Mouse (Mus musculus): ENCODE measurements around the gene Ddx23. TPM values are rescaled to one million over a fixed set of nuclear protein-coding genes. Genes with fewer than 3 reads are reported as not detected.
A peak's percentile ranks its signal among the peaks of the same experiment; 100 is the strongest.

The Ddx23 gene
- polyA plus RNA-seq, 1 experiment from 2014 or later, result 24.8 TPM

GRCm38 (mm10) chr15:98664042-98664907 is 1.6 kb upstream of the Ddx23 start:
- H3K4me1 ChIP-seq (ENCODE audit: control insufficient read depth, insufficient read depth, low read length), result no peaks in the 10 kb centered on the region
- H3K27ac ChIP-seq (replicated peaks; ENCODE audit: low read depth, low read length), result no peak overlapping the region
- H3K9me3 ChIP-seq (ENCODE audit: control insufficient read depth, low read length), result no peaks in the 10 kb centered on the region
- no peak overlapping the region for H3K9ac ChIP-seq (ENCODE audit: low read length)
- 82% methylated on average over 11 of the region's 11 CpGs for WGBS
- no peak overlapping the region for H3K4me3 ChIP-seq (ENCODE audit: low read depth, low read length)
- ATAC-seq (ENCODE audit: insufficient number of reproducible peaks, low FRiP score, low TSS enrichment, low read depth) (no peak), DNase-seq (ENCODE audit: low spot score) (no peak)
- H3K36me3 ChIP-seq (ENCODE audit: control insufficient read depth, insufficient read depth, low read length), result peaks cover 3% of the 10 kb centered on the region; the same call in 1 of the 2 replicates
- no peak overlapping the region for H3K4me2 ChIP-seq (ENCODE audit: low read depth, severe bottlenecking)
- no peaks in the 10 kb centered on the region for H3K27me3 ChIP-seq (ENCODE audit: control insufficient read depth, insufficient read depth, low read length)

GRCm38 (mm10) chr15:98662198-98662566 is 512 bp downstream of the Ddx23 start:
- DNase-seq (ENCODE audit: low spot score), result no peak
- Histone ChIP-seq H3K4me2 (ENCODE audit: low read depth, severe bottlenecking) (peak overlapping the region; percentile 57), H3K27ac (replicated peaks; ENCODE audit: low read depth, low read length) (peak overlapping the region; percentile 76), H3K27me3 (ENCODE audit: control insufficient read depth, insufficient read depth, low read length) (no peaks in the 10 kb centered on the region), H3K9ac (ENCODE audit: low read length) (peak overlapping the region; percentile 94), H3K4me1 (ENCODE audit: control insufficient read depth, insufficient read depth, low read length) (no peaks in the 10 kb centered on the region), H3K36me3 (ENCODE audit: control insufficient read depth, insufficient read depth, low read length) (peaks cover 18% of the 10 kb centered on the region), H3K4me3 (ENCODE audit: low read depth, low read length) (peak overlapping the region; percentile 86), H3K9me3 (ENCODE audit: control insufficient read depth, low read length) (no peaks in the 10 kb centered on the region)
- no peak for ATAC-seq (ENCODE audit: insufficient number of reproducible peaks, low FRiP score, low TSS enrichment, low read depth)
- under 1% methylated on average over 14 of the region's 14 CpGs for WGBS

- Histone ChIP-seq H3K36me3 (ENCODE audit: control insufficient read depth, insufficient read depth, low read length) (peaks cover 41% of the 10 kb centered on the region), H3K9me3 (ENCODE audit: control insufficient read depth, low read length) (no peaks in the 10 kb centered on the region), H3K9ac (ENCODE audit: low read length) (no peak overlapping the region), H3K4me2 (ENCODE audit: low read depth, severe bottlenecking) (no peak overlapping the region), H3K4me1 (ENCODE audit: control insufficient read depth, insufficient read depth, low read length) (no peaks in the 10 kb centered on the region), H3K4me3 (ENCODE audit: low read depth, low read length) (no peak overlapping the region), H3K27ac (replicated peaks; ENCODE audit: low read depth, low read length) (no peak overlapping the region), H3K27me3 (ENCODE audit: control insufficient read depth, insufficient read depth, low read length) (no peaks in the 10 kb centered on the region)
- ATAC-seq (ENCODE audit: insufficient number of reproducible peaks, low FRiP score, low TSS enrichment, low read depth), result no peak
- WGBS, result 87% methylated on average over 15 of the region's 15 CpGs
- DNase-seq (ENCODE audit: low spot score), result no peak
Measured at GRCm38 (mm10) chr15:98656982-98657751, 5.5 kb downstream of the Ddx23 start.

DNA sequence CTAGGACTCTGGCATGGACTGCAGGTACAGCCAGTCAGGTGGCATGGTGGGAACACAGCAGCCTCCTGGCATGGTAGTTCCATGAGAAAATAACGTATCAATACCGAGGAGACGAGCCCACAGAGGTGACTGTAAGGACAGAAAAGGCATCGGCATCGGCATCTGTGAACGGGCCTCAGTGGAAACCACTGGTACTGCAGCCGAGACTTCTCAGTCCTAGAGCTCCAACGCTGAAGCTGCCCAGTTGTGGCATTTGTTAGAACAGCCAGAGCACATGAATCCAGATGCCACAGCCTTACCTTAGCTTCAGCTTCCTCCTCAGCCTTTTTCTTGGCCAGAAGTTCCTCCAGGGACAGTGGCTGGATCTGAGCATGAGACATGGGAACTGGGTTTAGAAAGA is 10.5 kb downstream of the Ddx23 start:
- 95% methylated on average over 8 of the region's 8 CpGs for WGBS
- no peak overlapping the region for H3K27ac ChIP-seq (replicated peaks; ENCODE audit: low read depth, low read length)
- DNase-seq (ENCODE audit: low spot score), result no peak
- H3K4me1 ChIP-seq (ENCODE audit: control insufficient read depth, insufficient read depth, low read length), result no peaks in the 10 kb centered on the region
- no peak overlapping the region for H3K9ac ChIP-seq (ENCODE audit: low read length)
- peaks cover 52% of the 10 kb centered on the region for H3K36me3 ChIP-seq (ENCODE audit: control insufficient read depth, insufficient read depth, low read length)
- no peak overlapping the region for H3K4me2 ChIP-seq (ENCODE audit: low read depth, severe bottlenecking)
- H3K4me3 ChIP-seq (ENCODE audit: low read depth, low read length), result no peak overlapping the region
- no peaks in the 10 kb centered on the region for H3K27me3 ChIP-seq (ENCODE audit: control insufficient read depth, insufficient read depth, low read length)
- no peak for ATAC-seq (ENCODE audit: insufficient number of reproducible peaks, low FRiP score, low TSS enrichment, low read depth)
- no peaks in the 10 kb centered on the region for H3K9me3 ChIP-seq (ENCODE audit: control insufficient read depth, low read length)

DNA sequence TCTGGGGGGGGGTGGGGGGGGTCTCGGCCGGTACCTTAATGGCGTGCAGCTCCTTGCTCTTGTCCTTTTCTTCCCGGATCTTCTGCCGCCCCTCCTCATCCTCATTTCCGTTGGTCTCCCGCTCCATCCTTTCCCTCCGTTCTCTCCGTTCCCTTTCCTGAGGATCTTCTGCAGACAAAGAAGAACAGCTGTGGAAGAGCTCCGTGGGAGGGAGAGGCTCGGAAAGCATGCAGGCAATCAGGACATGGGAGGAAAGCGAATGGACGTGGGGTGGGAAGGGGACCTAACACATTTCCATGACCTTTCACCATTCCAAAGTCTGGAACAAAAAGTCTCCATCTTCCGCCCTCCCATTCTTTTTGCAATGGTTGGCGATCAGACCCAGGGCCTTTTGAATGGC is 11.3 kb downstream of the Ddx23 start:
- Histone ChIP-seq H3K27ac (replicated peaks; ENCODE audit: low read depth, low read length) (no peak overlapping the region), H3K4me2 (ENCODE audit: low read depth, severe bottlenecking) (no peak overlapping the region), H3K27me3 (ENCODE audit: control insufficient read depth, insufficient read depth, low read length) (no peaks in the 10 kb centered on the region), H3K4me3 (ENCODE audit: low read depth, low read length) (no peak overlapping the region), H3K36me3 (ENCODE audit: control insufficient read depth, insufficient read depth, low read length) (peaks cover 55% of the 10 kb centered on the region), H3K9me3 (ENCODE audit: control insufficient read depth, low read length) (no peaks in the 10 kb centered on the region), H3K4me1 (ENCODE audit: control insufficient read depth, insufficient read depth, low read length) (no peaks in the 10 kb centered on the region), H3K9ac (ENCODE audit: low read length) (no peak overlapping the region)
- 93% methylated on average over 15 of the region's 15 CpGs for WGBS
- DNase-seq (ENCODE audit: low spot score) (no peak), ATAC-seq (ENCODE audit: insufficient number of reproducible peaks, low FRiP score, low TSS enrichment, low read depth) (no peak)

DNA sequence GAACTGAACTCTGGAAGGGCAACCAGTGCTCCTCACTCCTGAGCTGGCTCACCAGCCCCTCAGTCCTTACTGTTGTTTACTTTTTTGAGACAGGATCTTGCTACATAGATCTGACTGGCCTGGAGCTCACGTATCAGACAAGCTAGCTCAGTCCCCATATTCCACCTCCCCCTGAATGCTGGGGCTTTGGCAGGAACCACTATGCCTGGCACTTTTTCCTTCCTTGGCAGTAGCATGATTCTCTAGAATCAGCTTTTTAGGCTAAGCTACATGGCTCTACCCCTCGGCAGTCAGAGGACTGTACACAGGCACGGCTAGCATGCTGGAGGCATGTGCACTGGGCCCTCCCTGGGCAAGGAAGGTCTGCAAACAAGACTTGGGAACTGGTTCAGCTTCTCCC is 14.6 kb downstream of the Ddx23 start:
- 95% methylated on average over 3 of the region's 3 CpGs for WGBS
- no peaks in the 10 kb centered on the region for H3K9me3 ChIP-seq (ENCODE audit: control insufficient read depth, low read length)
- peaks cover 59% of the 10 kb centered on the region for H3K36me3 ChIP-seq (ENCODE audit: control insufficient read depth, insufficient read depth, low read length)
- H3K4me3 ChIP-seq (ENCODE audit: low read depth, low read length), result no peak overlapping the region
- H3K9ac ChIP-seq (ENCODE audit: low read length), result no peak overlapping the region
- DNase-seq (ENCODE audit: low spot score) (no peak), ATAC-seq (ENCODE audit: insufficient number of reproducible peaks, low FRiP score, low TSS enrichment, low read depth) (no peak)
- H3K4me2 ChIP-seq (ENCODE audit: low read depth, severe bottlenecking), result no peak overlapping the region
- H3K4me1 ChIP-seq (ENCODE audit: control insufficient read depth, insufficient read depth, low read length), result no peaks in the 10 kb centered on the region
- H3K27me3 ChIP-seq (ENCODE audit: control insufficient read depth, insufficient read depth, low read length), result no peaks in the 10 kb centered on the region
- H3K27ac ChIP-seq (replicated peaks; ENCODE audit: low read depth, low read length), result no peak overlapping the region

DNA sequence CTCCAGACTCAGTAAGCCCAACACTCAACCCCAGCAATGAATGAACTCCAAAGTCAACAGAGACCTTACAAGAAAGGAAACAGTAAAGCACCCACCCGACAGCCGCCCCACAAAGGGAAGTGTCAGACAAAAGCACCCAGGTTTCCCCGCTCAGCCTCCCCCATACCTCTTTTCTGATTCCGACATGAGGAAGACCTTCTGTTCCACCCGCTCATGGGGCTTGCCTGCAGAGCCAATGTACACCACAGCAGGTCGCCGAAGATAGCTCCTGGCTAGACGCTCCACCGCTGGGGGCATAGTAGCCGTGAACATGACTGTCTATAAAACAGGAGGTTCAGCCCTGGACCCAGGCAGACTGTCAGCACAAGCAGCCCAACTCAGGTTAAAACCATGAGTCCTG is 15.4 kb downstream of the Ddx23 start:
- H3K4me1 ChIP-seq (ENCODE audit: control insufficient read depth, insufficient read depth, low read length), result no peaks in the 10 kb centered on the region
- no peak overlapping the region for H3K4me3 ChIP-seq (ENCODE audit: low read depth, low read length)
- no peak overlapping the region for H3K9ac ChIP-seq (ENCODE audit: low read length)
- H3K9me3 ChIP-seq (ENCODE audit: control insufficient read depth, low read length), result no peaks in the 10 kb centered on the region
- ATAC-seq (ENCODE audit: insufficient number of reproducible peaks, low FRiP score, low TSS enrichment, low read depth) (no peak), DNase-seq (ENCODE audit: low spot score) (no peak)
- no peaks in the 10 kb centered on the region for H3K27me3 ChIP-seq (ENCODE audit: control insufficient read depth, insufficient read depth, low read length)
- H3K4me2 ChIP-seq (ENCODE audit: low read depth, severe bottlenecking), result no peak overlapping the region
- H3K27ac ChIP-seq (replicated peaks; ENCODE audit: low read depth, low read length), result no peak overlapping the region
- 93% methylated on average over 10 of the region's 10 CpGs for WGBS
- peaks cover 53% of the 10 kb centered on the region for H3K36me3 ChIP-seq (ENCODE audit: control insufficient read depth, insufficient read depth, low read length)

DNA sequence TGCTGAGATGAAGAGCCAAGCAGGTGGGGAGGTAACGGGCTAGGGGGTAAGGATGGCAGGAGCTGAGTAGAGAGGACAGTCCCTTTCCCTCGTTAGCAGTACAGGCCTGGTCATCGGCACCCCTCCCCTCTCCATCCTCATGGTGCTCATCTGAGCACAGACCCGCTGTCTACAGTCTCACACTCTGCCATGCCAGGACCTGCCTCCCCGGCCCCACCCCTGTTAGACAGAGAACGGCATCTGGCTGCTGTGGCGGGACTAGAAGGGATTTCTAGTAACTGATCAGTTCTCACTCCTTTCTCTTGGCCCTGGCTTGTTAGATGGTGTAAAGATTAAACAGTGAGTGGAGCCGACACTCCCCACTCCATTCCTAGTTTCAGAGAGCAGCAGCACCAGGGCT is 16.0 kb downstream of the Ddx23 start:
- Histone ChIP-seq H3K27me3 (ENCODE audit: control insufficient read depth, insufficient read depth, low read length) (no peaks in the 10 kb centered on the region), H3K27ac (replicated peaks; ENCODE audit: low read depth, low read length) (no peak overlapping the region), H3K4me3 (ENCODE audit: low read depth, low read length) (no peak overlapping the region), H3K4me2 (ENCODE audit: low read depth, severe bottlenecking) (no peak overlapping the region), H3K9ac (ENCODE audit: low read length) (no peak overlapping the region), H3K4me1 (ENCODE audit: control insufficient read depth, insufficient read depth, low read length) (no peaks in the 10 kb centered on the region), H3K9me3 (ENCODE audit: control insufficient read depth, low read length) (no peaks in the 10 kb centered on the region), H3K36me3 (ENCODE audit: control insufficient read depth, insufficient read depth, low read length) (peaks cover 47% of the 10 kb centered on the region)
- WGBS, result 88% methylated on average over 8 of the region's 8 CpGs
- ATAC-seq (ENCODE audit: insufficient number of reproducible peaks, low FRiP score, low TSS enrichment, low read depth) (no peak), DNase-seq (ENCODE audit: low spot score) (no peak)
